Mouse (Mus musculus) C2C12 (cell line): ENCODE data around the gene Gm7029.

Experiments used
- CEBPB ChIP-seq: IDR thresholded peaks from one replicate; pipeline ENCODE4 v1.6.1; 2011; ENCODE audit warnings: low read depth, mild to moderate bottlenecking, control low read depth, moderate library complexity
- CTCF ChIP-seq: IDR thresholded peaks from one replicate; pipeline ENCODE4 v1.5.1; 2011; ENCODE audit not compliant: control insufficient read depth, insufficient read depth, insufficient read length
- FOSL1 ChIP-seq: IDR thresholded peaks from one replicate; pipeline ENCODE4 v1.8.0; 2011; ENCODE audit warnings: mild to moderate bottlenecking, low read length; ENCODE audit not compliant: poor library complexity, insufficient read depth, severe bottlenecking
- MAX ChIP-seq: IDR thresholded peaks from one replicate; pipeline ENCODE4 v1.6.1; 2011; ENCODE audit warnings: mild to moderate bottlenecking, control low read depth
- MYOD1 ChIP-seq: IDR thresholded peaks from one replicate; pipeline ENCODE4 v1.6.1; 2011; ENCODE audit warnings: low read depth; ENCODE audit not compliant: control insufficient read depth, insufficient read length
- MYOG ChIP-seq: IDR thresholded peaks from one replicate; pipeline ENCODE4 v1.6.1; 2011; ENCODE audit not compliant: control insufficient read depth, insufficient read length; ENCODE audit errors: extremely low read depth
- USF1 ChIP-seq: IDR thresholded peaks from one replicate; pipeline ENCODE4 v1.6.1; 2011; ENCODE audit warnings: low read depth, mild to moderate bottlenecking, control low read depth, moderate library complexity

- TF ChIP-seq CTCF: no peak
- TF ChIP-seq MYOD1: no peak
- TF ChIP-seq USF1: no peak
- TF ChIP-seq MAX: no peak
- no peak for TF ChIP-seq FOSL1
- no peak for TF ChIP-seq MYOG
- no peak for TF ChIP-seq CEBPB
These were observed 48.2 kb upstream of the Gm7029 start for GRCm38 (mm10) chr17:33825462-33825861.
